Mouse (Mus musculus): Measurements from ENCODE around the gene Cdhr4. TPM values are rescaled to one million over a fixed set of nuclear protein-coding genes. Genes with fewer than 3 reads are reported as not detected.

The Cdhr4 gene
- polyA plus RNA-seq, 1 experiment from 2014 or later = 2.4 TPM

GRCm38 (mm10) chr9:108026584-108026983 is 34.3 kb downstream of the Cdhr4 start:
- Histone ChIP-seq H3K27me3 (replicated peaks; ENCODE audit: control insufficient read depth, insufficient read depth, low read length) (no peaks in the 10 kb centered on the region), H3K9ac (ENCODE audit: low read depth, low read length) (no peak overlapping the region), H3K4me1 (ENCODE audit: control insufficient read depth, insufficient read depth, low read depth, low read length) (no peaks in the 10 kb centered on the region), H3K27ac (ENCODE audit: low read depth, low read length) (no peak overlapping the region), H3K36me3 (ENCODE audit: control insufficient read depth, insufficient read depth, low read length) (peaks cover 21% of the 10 kb centered on the region), H3K4me3 (ENCODE audit: low read length) (no peak overlapping the region), H3K9me3 (ENCODE audit: control insufficient read depth, low read length) (no peaks in the 10 kb centered on the region), H3K4me2 (ENCODE audit: low read length) (no peak overlapping the region)
- 94% methylated on average over 3 of the region's 3 CpGs for WGBS
- no peak for ATAC-seq

- H3K36me3 ChIP-seq (ENCODE audit: control insufficient read depth, insufficient read depth, low read length) = peaks cover 28% of the 10 kb centered on the region
- no peak overlapping the region for H3K4me3 ChIP-seq (ENCODE audit: low read length)
- H3K9me3 ChIP-seq (ENCODE audit: control insufficient read depth, low read length) = no peaks in the 10 kb centered on the region
- H3K27me3 ChIP-seq (replicated peaks; ENCODE audit: control insufficient read depth, insufficient read depth, low read length) = no peaks in the 10 kb centered on the region
- 98% methylated on average over 3 of the region's 3 CpGs for WGBS
- no peak overlapping the region for H3K4me2 ChIP-seq (ENCODE audit: low read length)
- no peaks in the 10 kb centered on the region for H3K4me1 ChIP-seq (ENCODE audit: control insufficient read depth, insufficient read depth, low read depth, low read length)
- H3K27ac ChIP-seq (ENCODE audit: low read depth, low read length) = no peak overlapping the region
- H3K9ac ChIP-seq (ENCODE audit: low read depth, low read length) = no peak overlapping the region
- ATAC-seq = no peak
These were observed 35.6 kb downstream of the Cdhr4 start for GRCm38 (mm10) chr9:108027867-108028266.

GRCm38 (mm10) chr9:108032126-108032525 is 39.8 kb downstream of the Cdhr4 start:
- no peak for ATAC-seq
- Histone ChIP-seq H3K9me3 (ENCODE audit: control insufficient read depth, low read length) (no peaks in the 10 kb centered on the region), H3K27me3 (replicated peaks; ENCODE audit: control insufficient read depth, insufficient read depth, low read length) (no peaks in the 10 kb centered on the region), H3K27ac (ENCODE audit: low read depth, low read length) (no peak overlapping the region), H3K4me1 (ENCODE audit: control insufficient read depth, insufficient read depth, low read depth, low read length) (no peaks in the 10 kb centered on the region), H3K36me3 (ENCODE audit: control insufficient read depth, insufficient read depth, low read length) (peaks cover 30% of the 10 kb centered on the region), H3K4me2 (ENCODE audit: low read length) (no peak overlapping the region), H3K4me3 (ENCODE audit: low read length) (no peak overlapping the region), H3K9ac (ENCODE audit: low read depth, low read length) (no peak overlapping the region)
- 95% methylated on average over 5 of the region's 5 CpGs for WGBS

- H3K9ac ChIP-seq (ENCODE audit: low read depth, low read length) = no peak overlapping the region
- H3K4me3 ChIP-seq (ENCODE audit: low read length) = no peak overlapping the region
- no peak for ATAC-seq
- H3K4me1 ChIP-seq (ENCODE audit: control insufficient read depth, insufficient read depth, low read depth, low read length) = no peaks in the 10 kb centered on the region
- no peaks in the 10 kb centered on the region for H3K9me3 ChIP-seq (ENCODE audit: control insufficient read depth, low read length)
- WGBS = 94% methylated on average over 2 of the region's 2 CpGs
- no peak overlapping the region for H3K4me2 ChIP-seq (ENCODE audit: low read length)
- no peaks in the 10 kb centered on the region for H3K27me3 ChIP-seq (replicated peaks; ENCODE audit: control insufficient read depth, insufficient read depth, low read length)
- H3K36me3 ChIP-seq (ENCODE audit: control insufficient read depth, insufficient read depth, low read length) = peaks cover 21% of the 10 kb centered on the region
- no peak overlapping the region for H3K27ac ChIP-seq (ENCODE audit: low read depth, low read length)
These were observed 43.2 kb downstream of the Cdhr4 start for GRCm38 (mm10) chr9:108035331-108036156.

DNA sequence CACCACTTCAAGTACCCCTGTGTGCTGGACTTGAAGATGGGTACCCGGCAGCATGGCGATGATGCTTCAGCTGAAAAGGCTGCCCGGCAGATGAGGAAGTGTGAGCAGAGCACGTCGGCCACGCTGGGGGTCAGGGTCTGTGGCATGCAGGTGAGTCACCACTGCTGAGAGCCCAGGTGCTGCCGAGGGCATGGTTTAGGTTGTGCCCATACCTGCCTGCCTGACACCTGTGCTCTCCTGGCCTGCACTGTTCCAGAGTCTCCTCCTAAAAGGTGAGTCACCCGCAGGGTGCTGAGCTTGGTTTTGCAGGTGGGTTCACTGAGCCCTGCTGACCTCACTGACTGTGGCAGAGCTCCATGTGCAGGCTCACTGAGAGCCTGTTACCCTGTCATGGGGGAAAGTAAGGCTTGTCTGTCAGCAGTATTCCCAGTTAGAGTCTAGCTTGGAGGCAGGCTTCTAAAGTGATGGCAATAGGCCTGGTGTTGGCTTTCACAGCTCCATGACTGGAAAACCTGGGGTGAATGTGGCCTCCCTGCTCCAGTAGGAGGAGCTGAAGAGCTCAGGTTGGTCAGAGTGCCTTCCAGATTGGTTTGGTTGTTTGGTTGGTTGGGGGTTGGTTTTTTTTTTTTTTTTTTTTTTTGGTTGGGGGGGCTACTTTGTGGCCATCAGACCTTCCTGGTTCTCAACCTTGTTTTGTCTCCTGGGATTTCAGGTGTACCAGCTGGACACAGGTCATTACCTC is 52.6 kb downstream of the Cdhr4 start:
- no peak overlapping the region for H3K4me2 ChIP-seq (ENCODE audit: low read length)
- peaks cover 12% of the 10 kb centered on the region for H3K4me1 ChIP-seq (ENCODE audit: control insufficient read depth, insufficient read depth, low read depth, low read length)
- no peak overlapping the region for H3K27ac ChIP-seq (ENCODE audit: low read depth, low read length)
- WGBS = 98% methylated on average over 8 of the region's 8 CpGs
- H3K4me3 ChIP-seq (ENCODE audit: low read length) = no peak overlapping the region
- no peak overlapping the region for H3K9ac ChIP-seq (ENCODE audit: low read depth, low read length)
- ATAC-seq = no peak
- H3K9me3 ChIP-seq (ENCODE audit: control insufficient read depth, low read length) = no peaks in the 10 kb centered on the region
- peaks cover 41% of the 10 kb centered on the region for H3K36me3 ChIP-seq (ENCODE audit: control insufficient read depth, insufficient read depth, low read length)
- H3K27me3 ChIP-seq (replicated peaks; ENCODE audit: control insufficient read depth, insufficient read depth, low read length) = no peaks in the 10 kb centered on the region

GRCm38 (mm10) chr9:108046582-108046981 is 54.3 kb downstream of the Cdhr4 start:
- no peak overlapping the region for H3K9ac ChIP-seq (ENCODE audit: low read depth, low read length)
- no peak overlapping the region for H3K4me3 ChIP-seq (ENCODE audit: low read length)
- H3K9me3 ChIP-seq (ENCODE audit: control insufficient read depth, low read length) = no peaks in the 10 kb centered on the region
- ATAC-seq = no peak
- no peaks in the 10 kb centered on the region for H3K27me3 ChIP-seq (replicated peaks; ENCODE audit: control insufficient read depth, insufficient read depth, low read length)
- no peak overlapping the region for H3K4me2 ChIP-seq (ENCODE audit: low read length)
- no peak overlapping the region for H3K27ac ChIP-seq (ENCODE audit: low read depth, low read length)
- WGBS = 91% methylated on average over 4 of the region's 4 CpGs
- peaks cover 36% of the 10 kb centered on the region for H3K36me3 ChIP-seq (ENCODE audit: control insufficient read depth, insufficient read depth, low read length)
- peaks cover 15% of the 10 kb centered on the region for H3K4me1 ChIP-seq (ENCODE audit: control insufficient read depth, insufficient read depth, low read depth, low read length)

DNA sequence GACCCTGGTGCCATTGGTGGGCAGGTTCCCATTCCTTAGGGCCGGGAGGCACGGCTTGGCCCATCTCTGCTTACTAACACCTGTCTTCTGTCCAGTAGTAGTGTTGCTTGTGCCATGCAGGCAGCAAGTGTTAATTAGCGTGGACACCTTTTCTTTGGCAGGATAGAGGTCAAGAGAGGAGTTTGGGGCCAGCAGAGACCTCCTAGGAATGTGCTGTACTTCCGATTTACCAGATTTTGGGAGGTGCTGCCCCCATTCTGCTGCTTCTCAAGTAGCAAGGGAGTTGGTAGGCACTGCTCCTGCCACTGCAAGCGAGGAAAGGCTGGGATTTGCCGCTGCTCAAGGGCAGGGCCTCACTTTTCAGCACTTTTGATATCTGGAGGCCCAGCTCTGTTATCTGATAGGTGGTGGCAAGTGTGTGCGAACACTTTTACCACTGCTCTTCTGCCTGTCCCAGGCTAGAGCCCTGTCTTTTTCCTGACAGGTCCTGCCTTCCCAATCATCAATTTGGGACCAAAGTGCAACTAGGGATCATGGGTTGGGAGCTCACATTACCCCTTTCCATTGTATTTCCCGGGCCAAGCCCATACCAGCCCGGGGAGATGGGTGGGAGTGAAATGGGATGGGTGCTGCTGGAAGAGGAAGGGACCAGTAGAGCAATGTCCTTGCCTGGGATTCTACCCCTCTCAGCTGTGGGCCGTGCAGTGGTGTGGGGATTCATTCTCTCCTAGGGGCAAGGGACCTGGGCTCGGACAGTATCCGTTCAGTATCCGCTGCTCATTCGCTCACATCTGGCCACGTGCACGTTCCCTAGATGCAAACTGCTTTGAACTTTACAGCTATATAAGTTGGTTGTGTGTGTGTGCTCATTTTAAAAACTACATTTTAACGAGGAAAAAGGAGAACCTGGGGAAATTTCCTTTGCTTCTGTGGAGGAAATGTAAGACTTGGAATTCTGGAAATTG is 55.6 kb downstream of the Cdhr4 start:
- 54% methylated on average over 17 of the region's 17 CpGs for WGBS
- H3K9ac ChIP-seq (ENCODE audit: low read depth, low read length) = no peak overlapping the region; the same call in 1 of the 2 replicates
- H3K27ac ChIP-seq (ENCODE audit: low read depth, low read length) = peak overlapping the region; percentile 70; the same call in 1 of the 2 replicates
- H3K4me2 ChIP-seq (ENCODE audit: low read length) = peak overlapping the region; percentile 91
- peaks cover 17% of the 10 kb centered on the region for H3K4me1 ChIP-seq (ENCODE audit: control insufficient read depth, insufficient read depth, low read depth, low read length)
- no peaks in the 10 kb centered on the region for H3K9me3 ChIP-seq (ENCODE audit: control insufficient read depth, low read length)
- ATAC-seq = no peak
- no peaks in the 10 kb centered on the region for H3K27me3 ChIP-seq (replicated peaks; ENCODE audit: control insufficient read depth, insufficient read depth, low read length)
- peak overlapping the region; percentile 72 for H3K4me3 ChIP-seq (ENCODE audit: low read length)
- peaks cover 28% of the 10 kb centered on the region for H3K36me3 ChIP-seq (ENCODE audit: control insufficient read depth, insufficient read depth, low read length)

DNA sequence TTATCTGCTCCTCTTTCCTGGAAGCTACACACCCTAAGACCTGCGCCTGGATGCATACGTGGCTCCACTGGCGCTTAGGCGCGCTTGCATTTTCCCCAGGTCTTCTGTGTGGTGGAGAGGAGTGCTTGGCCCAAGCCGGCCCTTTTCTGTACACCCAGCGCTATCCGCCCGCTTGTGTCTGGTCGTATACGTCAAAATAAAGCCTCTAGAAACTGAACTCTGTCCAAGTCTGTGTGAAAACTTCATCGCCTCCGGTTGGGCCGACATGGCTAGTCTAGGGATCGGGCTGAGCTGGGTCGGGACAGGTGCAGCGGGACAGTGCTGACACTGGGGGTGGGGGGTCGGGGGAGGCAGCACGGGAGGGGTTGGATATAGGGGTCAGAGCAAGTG is 56.3 kb downstream of the Cdhr4 start:
- H3K36me3 ChIP-seq (ENCODE audit: control insufficient read depth, insufficient read depth, low read length) = peaks cover 28% of the 10 kb centered on the region
- H3K4me3 ChIP-seq (ENCODE audit: low read length) = peak overlapping the region; percentile 72
- under 1% methylated on average over 17 of the region's 19 CpGs for WGBS
- peak overlapping the region; percentile 91 for H3K4me2 ChIP-seq (ENCODE audit: low read length)
- peak overlapping the region; percentile 66 for H3K9ac ChIP-seq (ENCODE audit: low read depth, low read length)
- H3K27me3 ChIP-seq (replicated peaks; ENCODE audit: control insufficient read depth, insufficient read depth, low read length) = no peaks in the 10 kb centered on the region
- H3K27ac ChIP-seq (ENCODE audit: low read depth, low read length) = peak overlapping the region; percentile 70
- peak; percentile 43 for ATAC-seq
- H3K4me1 ChIP-seq (ENCODE audit: control insufficient read depth, insufficient read depth, low read depth, low read length) = peaks cover 21% of the 10 kb centered on the region
- H3K9me3 ChIP-seq (ENCODE audit: control insufficient read depth, low read length) = no peaks in the 10 kb centered on the region

Measured in hindbrain, embryonic 16.5 days (tissue).